Mouse (Mus musculus): ENCODE data around the gene Adarb1. TPM values are rescaled to one million over a fixed set of nuclear protein-coding genes. Genes with fewer than 3 reads are reported as not detected.

Adarb1 gene
- polyA plus RNA-seq, 1 experiment from 2014 or later = 6.9 TPM

DNA sequence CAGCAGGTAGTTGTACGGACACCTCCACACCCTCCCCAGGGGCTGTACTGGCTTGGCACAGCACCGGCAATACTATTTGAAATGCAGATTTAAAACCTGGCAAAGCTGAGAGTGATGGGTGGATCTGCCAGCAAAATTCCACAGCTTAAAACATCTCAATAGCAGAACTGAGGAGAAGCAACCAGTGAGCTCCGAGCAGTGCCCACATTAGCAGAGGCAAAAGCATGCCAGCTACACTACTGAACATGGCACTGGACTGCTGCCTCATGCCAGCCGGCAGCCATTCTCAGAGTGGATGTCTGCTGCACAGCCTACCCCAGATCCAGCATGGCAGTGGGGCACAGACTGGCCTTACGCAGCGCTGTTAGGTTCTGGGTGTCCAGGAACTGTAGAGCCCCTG lies 93.4 kb downstream of the Adarb1 start:
- no peak for ATAC-seq (ENCODE audit: low FRiP score, low TSS enrichment)

DNA sequence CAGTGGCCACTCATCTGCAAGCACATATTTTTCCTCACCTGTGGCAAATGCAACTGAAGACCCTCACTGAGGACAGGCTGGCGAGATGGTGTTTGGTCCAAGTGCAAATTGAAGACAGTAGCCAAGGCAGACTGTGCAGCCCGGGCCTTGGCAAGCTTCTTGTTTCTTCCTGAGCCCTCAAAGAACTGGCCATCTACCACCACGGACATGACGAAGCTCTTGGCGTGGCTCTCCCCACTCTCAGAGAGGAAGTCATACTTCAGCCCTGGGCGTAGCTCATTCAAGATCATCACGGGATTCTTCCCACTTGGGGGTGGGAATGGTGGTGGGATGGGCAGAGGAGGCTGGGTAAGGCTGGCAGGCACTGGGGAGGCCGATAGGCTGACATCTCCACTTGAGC lies 96.5 kb downstream of the Adarb1 start:
- no peaks in the 10 kb centered on the region for H3K27me3 ChIP-seq (ENCODE audit: control insufficient read depth, insufficient read depth, low read length)
- H3K9me3 ChIP-seq (ENCODE audit: control insufficient read depth, low read length) = no peaks in the 10 kb centered on the region
- no peaks in the 10 kb centered on the region for H3K36me3 ChIP-seq (ENCODE audit: control insufficient read depth, insufficient read depth, low read length)
- no peak for ATAC-seq (ENCODE audit: low FRiP score, low TSS enrichment)
- H3K27ac ChIP-seq (replicated peaks) = no peak overlapping the region
- H3K9ac ChIP-seq (ENCODE audit: low read length) = no peak overlapping the region
- no peak for DNase-seq (ENCODE audit: low spot score)
- no peaks in the 10 kb centered on the region for H3K4me1 ChIP-seq (replicated peaks; ENCODE audit: control insufficient read depth, insufficient read depth)
- H3K4me2 ChIP-seq (replicated peaks; ENCODE audit: low read depth) = no peak overlapping the region
- TF ChIP-seq EP300 (optimal IDR thresholded peaks at IDR 0.05) (no peak), CTCF (IDR thresholded peaks at IDR 0.05; ENCODE audit: low read depth) (no peak)
- H3K4me3 ChIP-seq (ENCODE audit: low read depth, low read length) = no peak overlapping the region
- WGBS = 87% methylated on average over 8 of the region's 8 CpGs

More for the DNA sequence above, 93.4 kb downstream of the Adarb1 start:
- Histone ChIP-seq H3K4me1 (replicated peaks; ENCODE audit: control insufficient read depth, insufficient read depth) (no peaks in the 10 kb centered on the region), H3K27ac (replicated peaks) (no peak overlapping the region), H3K9ac (ENCODE audit: low read length) (no peak overlapping the region), H3K4me2 (replicated peaks; ENCODE audit: low read depth) (no peak overlapping the region), H3K27me3 (ENCODE audit: control insufficient read depth, insufficient read depth, low read length) (no peaks in the 10 kb centered on the region), H3K9me3 (ENCODE audit: control insufficient read depth, low read length) (no peaks in the 10 kb centered on the region), H3K36me3 (ENCODE audit: control insufficient read depth, insufficient read depth, low read length) (no peaks in the 10 kb centered on the region), H3K4me3 (ENCODE audit: low read depth, low read length) (no peak overlapping the region)
- no peak for DNase-seq (ENCODE audit: low spot score)
- WGBS = 73% methylated on average over 6 of the region's 6 CpGs
- no peak for TF ChIP-seq EP300 (optimal IDR thresholded peaks at IDR 0.05)
- no peak for TF ChIP-seq CTCF (IDR thresholded peaks at IDR 0.05; ENCODE audit: low read depth)

DNA sequence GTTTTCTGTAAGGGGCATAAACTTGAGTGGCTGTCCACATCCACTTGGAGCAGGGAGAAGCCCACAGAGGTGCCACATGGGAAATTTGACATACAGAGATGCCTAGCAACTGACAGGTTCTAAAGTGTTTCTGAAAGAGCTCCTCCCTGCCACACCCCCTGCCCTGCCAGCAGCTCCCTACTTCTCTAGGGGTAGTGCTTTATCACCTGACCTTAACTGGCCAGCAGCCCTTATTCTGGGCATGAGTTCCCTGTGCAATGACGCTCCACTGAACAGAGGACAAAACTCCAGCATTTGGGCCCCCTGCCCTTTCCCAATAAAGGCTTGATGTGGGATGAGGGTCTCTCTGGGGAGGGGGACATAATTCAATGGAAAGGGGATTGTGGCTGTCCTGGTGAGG lies 97.1 kb downstream of the Adarb1 start:
- TF ChIP-seq CTCF (IDR thresholded peaks at IDR 0.05; ENCODE audit: low read depth) (no peak), EP300 (optimal IDR thresholded peaks at IDR 0.05) (no peak)
- H3K4me1 ChIP-seq (replicated peaks; ENCODE audit: control insufficient read depth, insufficient read depth) = no peaks in the 10 kb centered on the region

DNA sequence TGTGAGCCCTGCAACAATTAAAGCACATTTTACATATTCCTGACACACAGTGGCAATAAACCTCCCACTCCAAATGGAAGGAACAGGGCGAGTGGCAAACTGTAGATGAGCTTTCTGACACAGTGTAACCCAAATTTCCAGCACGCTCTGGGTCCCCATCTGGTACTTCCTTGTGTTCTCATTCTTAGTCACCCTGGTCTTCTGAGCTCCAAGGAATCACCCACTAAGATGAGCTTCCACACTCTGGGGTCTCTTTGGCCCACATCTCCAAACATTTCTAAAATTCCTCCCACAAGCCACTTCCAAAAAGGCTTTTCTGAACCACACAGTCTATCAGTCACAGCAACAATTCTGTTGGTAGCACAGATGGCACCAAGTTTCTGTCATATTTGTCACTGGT lies 102.4 kb downstream of the Adarb1 start:
- H3K27me3 ChIP-seq (ENCODE audit: control insufficient read depth, insufficient read depth, low read length) = no peaks in the 10 kb centered on the region
- ATAC-seq (ENCODE audit: low FRiP score, low TSS enrichment) (no peak), DNase-seq (ENCODE audit: low spot score) (no peak)
- H3K9ac ChIP-seq (ENCODE audit: low read length) = no peak overlapping the region
- H3K4me2 ChIP-seq (replicated peaks; ENCODE audit: low read depth) = no peak overlapping the region
- H3K36me3 ChIP-seq (ENCODE audit: control insufficient read depth, insufficient read depth, low read length) = no peaks in the 10 kb centered on the region
- TF ChIP-seq EP300 (optimal IDR thresholded peaks at IDR 0.05) (no peak), CTCF (IDR thresholded peaks at IDR 0.05; ENCODE audit: low read depth) (no peak)
- H3K4me1 ChIP-seq (replicated peaks; ENCODE audit: control insufficient read depth, insufficient read depth) = no peaks in the 10 kb centered on the region
- no peak overlapping the region for H3K27ac ChIP-seq (replicated peaks)
- 62% methylated on average over 2 of the region's 2 CpGs for WGBS
- no peak overlapping the region for H3K4me3 ChIP-seq (ENCODE audit: low read depth, low read length)
- no peaks in the 10 kb centered on the region for H3K9me3 ChIP-seq (ENCODE audit: control insufficient read depth, low read length)

More for the DNA sequence above, 97.1 kb downstream of the Adarb1 start:
- WGBS = 71% methylated on average over 1 of the region's 1 CpGs
- Histone ChIP-seq H3K4me2 (replicated peaks; ENCODE audit: low read depth) (no peak overlapping the region), H3K36me3 (ENCODE audit: control insufficient read depth, insufficient read depth, low read length) (no peaks in the 10 kb centered on the region), H3K9ac (ENCODE audit: low read length) (no peak overlapping the region), H3K9me3 (ENCODE audit: control insufficient read depth, low read length) (no peaks in the 10 kb centered on the region), H3K4me3 (ENCODE audit: low read depth, low read length) (no peak overlapping the region), H3K27me3 (ENCODE audit: control insufficient read depth, insufficient read depth, low read length) (no peaks in the 10 kb centered on the region), H3K27ac (replicated peaks) (no peak overlapping the region)
- ATAC-seq (ENCODE audit: low FRiP score, low TSS enrichment) = no peak
- no peak for DNase-seq (ENCODE audit: low spot score)

DNA sequence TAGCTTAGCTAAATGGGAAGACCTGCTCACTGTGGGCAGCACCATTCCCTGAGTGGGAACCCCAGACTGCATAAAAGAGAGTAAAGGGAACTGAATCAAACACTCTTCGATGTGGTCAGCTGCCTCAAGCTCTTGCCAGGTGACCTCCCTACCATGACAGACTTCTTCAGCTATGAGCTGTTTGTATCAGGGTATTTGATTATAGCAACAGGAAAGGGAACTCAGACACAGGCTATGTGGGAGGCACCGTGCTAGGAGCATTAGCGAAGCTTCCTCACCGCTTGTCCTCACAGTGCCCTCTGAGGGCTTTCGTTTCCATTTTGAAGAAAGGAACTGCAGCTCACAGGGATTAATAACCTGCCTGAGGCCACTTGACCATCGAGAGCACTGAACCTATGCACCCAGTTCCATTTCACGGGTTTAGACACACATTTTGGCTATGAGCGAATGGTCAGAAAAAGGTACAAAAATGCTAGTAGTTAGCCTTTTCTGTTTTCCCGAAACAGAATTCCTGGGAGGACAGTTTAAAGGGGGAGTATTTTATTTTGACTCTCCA lies 103.3 kb downstream of the Adarb1 start:
- no peak for DNase-seq (ENCODE audit: low spot score)

DNA sequence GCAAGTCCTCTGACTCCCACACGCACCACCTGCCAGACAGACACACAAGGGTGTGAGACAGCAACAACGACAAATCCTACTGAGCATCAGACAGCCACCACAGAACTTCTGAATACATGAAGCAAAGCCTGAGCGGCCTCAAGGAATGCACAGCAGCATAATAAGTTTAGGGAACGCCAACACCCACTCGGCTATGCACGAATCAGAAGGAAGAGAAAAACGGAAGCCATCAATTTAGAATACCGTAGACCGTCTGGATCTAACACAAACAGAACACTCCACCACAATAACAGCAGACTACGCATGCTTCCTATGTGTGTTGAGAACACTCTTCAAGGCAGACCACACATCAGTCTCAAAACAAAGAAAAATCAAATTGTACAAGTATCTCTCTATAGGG lies 109.1 kb downstream of the Adarb1 start:
- TF ChIP-seq EP300 (optimal IDR thresholded peaks at IDR 0.05) (no peak), CTCF (IDR thresholded peaks at IDR 0.05; ENCODE audit: low read depth) (no peak)
- H3K4me3 ChIP-seq (ENCODE audit: low read depth, low read length) = no peak overlapping the region
- no peaks in the 10 kb centered on the region for H3K36me3 ChIP-seq (ENCODE audit: control insufficient read depth, insufficient read depth, low read length)
- H3K9ac ChIP-seq (ENCODE audit: low read length) = no peak overlapping the region
- H3K4me1 ChIP-seq (replicated peaks; ENCODE audit: control insufficient read depth, insufficient read depth) = no peaks in the 10 kb centered on the region
- ATAC-seq (ENCODE audit: low FRiP score, low TSS enrichment) = no peak
- no peak overlapping the region for H3K4me2 ChIP-seq (replicated peaks; ENCODE audit: low read depth)
- WGBS = 58% methylated on average over 10 of the region's 10 CpGs
- no peaks in the 10 kb centered on the region for H3K9me3 ChIP-seq (ENCODE audit: control insufficient read depth, low read length)
- H3K27me3 ChIP-seq (ENCODE audit: control insufficient read depth, insufficient read depth, low read length) = no peaks in the 10 kb centered on the region
- H3K27ac ChIP-seq (replicated peaks) = no peak overlapping the region
- no peak for DNase-seq (ENCODE audit: low spot score)

More for the DNA sequence above, 103.3 kb downstream of the Adarb1 start:
- Histone ChIP-seq H3K4me1 (replicated peaks; ENCODE audit: control insufficient read depth, insufficient read depth) (no peaks in the 10 kb centered on the region), H3K4me2 (replicated peaks; ENCODE audit: low read depth) (no peak overlapping the region), H3K9me3 (ENCODE audit: control insufficient read depth, low read length) (no peaks in the 10 kb centered on the region), H3K27me3 (ENCODE audit: control insufficient read depth, insufficient read depth, low read length) (no peaks in the 10 kb centered on the region), H3K4me3 (ENCODE audit: low read depth, low read length) (no peak overlapping the region), H3K27ac (replicated peaks) (no peak overlapping the region), H3K36me3 (ENCODE audit: control insufficient read depth, insufficient read depth, low read length) (no peaks in the 10 kb centered on the region), H3K9ac (ENCODE audit: low read length) (no peak overlapping the region)
- no peak for ATAC-seq (ENCODE audit: low FRiP score, low TSS enrichment)
- WGBS = 58% methylated on average over 9 of the region's 9 CpGs
- TF ChIP-seq CTCF (IDR thresholded peaks at IDR 0.05; ENCODE audit: low read depth) = no peak
- no peak for TF ChIP-seq EP300 (optimal IDR thresholded peaks at IDR 0.05)

Measured in stomach, postnatal 0 days (tissue).